Mouse (Mus musculus): Measurements from ENCODE around the gene Gm11084.
"Not testable (repeated sequence)": the region's sequence is repeated elsewhere in the genome, so short reads cannot be mapped to it uniquely, and the experiment has no call there.

The Gm11084 gene

GRCm38 (mm10) chr2:72986616-72987015 is at the start of gene Gm11084:
Gm11084 (minus strand) TSS chr2:72986716.
- no peak for DNase-seq (ENCODE audit: low spot score in 2 of 2)

- no peak for DNase-seq (ENCODE audit: low spot score in 2 of 2)
These were observed 44.8 kb upstream of the Gm11084 start for GRCm38 (mm10) chr2:73031061-73032055.

- no peak for DNase-seq (ENCODE audit: low spot score in 2 of 2)
These were observed 43.3 kb upstream of the Gm11084 start for GRCm38 (mm10) chr2:73029846-73030245.

GRCm38 (mm10) chr2:73028019-73028418 is 41.5 kb upstream of the Gm11084 start:
- DNase-seq (ENCODE audit: low spot score in 2 of 2), result no peak

- no peak for DNase-seq (ENCODE audit: low spot score in 2 of 2)
These were observed 40.6 kb upstream of the Gm11084 start for GRCm38 (mm10) chr2:73027126-73027525.

- no peak for DNase-seq (ENCODE audit: low spot score in 2 of 2)
These were observed 37.3 kb upstream of the Gm11084 start for GRCm38 (mm10) chr2:73023803-73024202.

GRCm38 (mm10) chr2:73021046-73021445 is 34.5 kb upstream of the Gm11084 start:
- DNase-seq (ENCODE audit: low spot score in 2 of 2), result no peak

GRCm38 (mm10) chr2:73019371-73020146 is 33.0 kb upstream of the Gm11084 start:
- DNase-seq (ENCODE audit: low spot score in 2 of 2), result peak; percentile 33 to 74

- DNase-seq (ENCODE audit: low spot score in 2 of 2), result not testable (repeated sequence)
These were observed 27.5 kb upstream of the Gm11084 start for GRCm38 (mm10) chr2:73014063-73014462.

- DNase-seq (ENCODE audit: low spot score in 2 of 2), result peak in 1 of 2 experiments; percentile 26
These were observed 26.1 kb upstream of the Gm11084 start for GRCm38 (mm10) chr2:73012636-73013035.

- no peak for DNase-seq (ENCODE audit: low spot score in 2 of 2)
These were observed 21.0 kb upstream of the Gm11084 start for GRCm38 (mm10) chr2:73007472-73007871.

GRCm38 (mm10) chr2:73005611-73006515 is 19.3 kb upstream of the Gm11084 start:
- DNase-seq (ENCODE audit: low spot score in 2 of 2), result no peak

- peak in 1 of 2 experiments; percentile 59 for DNase-seq (ENCODE audit: low spot score in 2 of 2)
These were observed 17.5 kb upstream of the Gm11084 start for GRCm38 (mm10) chr2:73003751-73004717.

GRCm38 (mm10) chr2:73003049-73003448 is 16.5 kb upstream of the Gm11084 start:
- DNase-seq (ENCODE audit: low spot score in 2 of 2), result no peak

- DNase-seq (ENCODE audit: low spot score in 2 of 2), result no peak
These were observed 15.9 kb upstream of the Gm11084 start for GRCm38 (mm10) chr2:73002451-73002850.

GRCm38 (mm10) chr2:73001994-73002393 is 15.5 kb upstream of the Gm11084 start:
- no peak for DNase-seq (ENCODE audit: low spot score in 2 of 2)

- no peak for DNase-seq (ENCODE audit: low spot score in 2 of 2)
These were observed 13.7 kb upstream of the Gm11084 start for GRCm38 (mm10) chr2:73000194-73000593.

- DNase-seq (ENCODE audit: low spot score in 2 of 2), result no peak
These were observed 11.1 kb upstream of the Gm11084 start for GRCm38 (mm10) chr2:72997586-72997985.

GRCm38 (mm10) chr2:72996808-72997378 is 10.4 kb upstream of the Gm11084 start:
- no peak for DNase-seq (ENCODE audit: low spot score in 2 of 2)
